Mouse (Mus musculus) G1E (cell line): ENCODE data around the gene Adk. TPM values are rescaled to one million over a fixed set of nuclear protein-coding genes. Genes with fewer than 3 reads are reported as not detected.

Experiments used
- ATAC-seq: 2 replicates; pipeline ENCODE4 v1.8.0; 2016; ENCODE audit warnings: mild to moderate bottlenecking; ENCODE audit not compliant: insufficient number of reproducible peaks, poor library complexity, low FRiP score, severe bottlenecking; ENCODE audit errors: extremely low read depth
- DNase-seq: peaks from one replicate; pipeline ENCODE4 v3.0.0; 2012; ENCODE audit warnings: low spot score
- H3K27me3 ChIP-seq: 2 replicates; pipeline ENCODE4 v1.6.1; 2012; ENCODE audit warnings: mild to moderate bottlenecking, low read length, inconsistent platforms; ENCODE audit not compliant: insufficient read depth
- H3K36me3 ChIP-seq: replicated peaks from 2 replicates; pipeline ENCODE3; 2012; ENCODE audit warnings: mild to moderate bottlenecking, inconsistent platforms
- H3K4me1 ChIP-seq: 2 replicates; pipeline ENCODE4 v1.6.1; 2012; ENCODE audit warnings: low read depth, low read length, inconsistent platforms, mixed read lengths; ENCODE audit not compliant: insufficient read depth
- H3K4me3 ChIP-seq: 2 replicates; pipeline ENCODE4 v1.5.1; 2012; ENCODE audit warnings: low read depth, mild to moderate bottlenecking, inconsistent platforms, low read length, moderate library complexity, mixed read lengths
- H3K9me3 ChIP-seq: replicated peaks from 2 replicates; pipeline ENCODE4 v1.6.1; 2012; ENCODE audit warnings: inconsistent platforms
- CTCF ChIP-seq: IDR thresholded peaks from 2 replicates; pipeline ENCODE4 v1.5.1; 2012; ENCODE audit warnings: low read depth, low read length, inconsistent platforms, mixed read lengths
- GATA1 ChIP-seq: IDR thresholded peaks from 2 replicates; pipeline ENCODE4 v1.6.1; 2012; ENCODE audit warnings: borderline replicate concordance, low read length, inconsistent platforms, mixed read lengths
- GATA2 ChIP-seq: IDR thresholded peaks from 2 replicates; pipeline ENCODE4 v1.6.1; 2012; ENCODE audit warnings: low read depth, low read length, inconsistent platforms, borderline replicate concordance
- POLR2AphosphoS5 ChIP-seq: IDR thresholded peaks from 2 replicates; pipeline ENCODE4 v1.6.1; 2012; ENCODE audit warnings: low read depth, low read length, inconsistent platforms; ENCODE audit not compliant: insufficient replicate concordance
- TAL1 ChIP-seq: conservative IDR thresholded peaks from 2 replicates; pipeline ENCODE4 v1.6.1; 2012; ENCODE audit warnings: low read depth, low read length, inconsistent platforms, mixed read lengths
- polyA plus RNA-seq: library from polyadenylated mRNA; stranded (reverse); fragments of >175 nt; gene quantifications from 2 replicates; pipeline ENCODE4 v1.2.3, GENCODE M21; 2012
- total RNA-seq, 2 experiments: library from RNA; stranded (forward) in 1 of 2; stranded (reverse) in 1 of 2; fragments of 200-1000 nt in 1 of 2; fragments of >200 nt in 1 of 2; fragmentation: Nextera tagmentation in 1 of 2; gene quantifications; 2 replicates each; pipeline ENCODE4 v1.2.3; 2014 to 2017

Gene Adk
- total and polyA plus RNA-seq, 3 experiments: 20.8 to 547 (median 489) TPM

- no peak for TF ChIP-seq POLR2AphosphoS5
- Histone ChIP-seq H3K36me3 (peaks cover 31% of the 10 kb centered on the region), H3K4me3 (no peak overlapping the region), H3K9me3 (no peaks in the 10 kb centered on the region), H3K4me1 (no peaks in the 10 kb centered on the region), H3K27me3 (no peaks in the 10 kb centered on the region)
- no peak for ATAC-seq
- DNase-seq: no peak
Observed at GRCm38 (mm10) chr14:21286274-21286673, 233.9 kb downstream of the Adk start.

GRCm38 (mm10) chr14:21287726-21288442 is 235.5 kb downstream of the Adk start:
- H3K4me1 ChIP-seq: no peaks in the 10 kb centered on the region
- no peak overlapping the region for H3K4me3 ChIP-seq
- TF ChIP-seq CTCF (no peak), TAL1 (no peak), GATA1 (no peak), GATA2 (no peak), POLR2AphosphoS5 (no peak)
- no peaks in the 10 kb centered on the region for H3K27me3 ChIP-seq
- no peaks in the 10 kb centered on the region for H3K9me3 ChIP-seq
- ATAC-seq: no peak
- H3K36me3 ChIP-seq: peaks cover 28% of the 10 kb centered on the region
- DNase-seq: no peak

- Histone ChIP-seq H3K36me3 (peaks cover 44% of the 10 kb centered on the region), H3K27me3 (no peaks in the 10 kb centered on the region), H3K4me3 (no peak overlapping the region), H3K9me3 (no peaks in the 10 kb centered on the region), H3K4me1 (peaks cover 8% of the 10 kb centered on the region)
- ATAC-seq: no peak
- TF ChIP-seq TAL1 (no peak), GATA1 (no peak)
- DNase-seq: no peak
Observed at GRCm38 (mm10) chr14:21299743-21300142, 247.4 kb downstream of the Adk start.

GRCm38 (mm10) chr14:21304815-21305214 is 252.4 kb downstream of the Adk start:
- H3K27me3 ChIP-seq: no peaks in the 10 kb centered on the region
- no peaks in the 10 kb centered on the region for H3K9me3 ChIP-seq
- H3K36me3 ChIP-seq: peaks cover 53% of the 10 kb centered on the region
- no peak for ATAC-seq
- no peak overlapping the region for H3K4me3 ChIP-seq
- DNase-seq: no peak
- no peak for TF ChIP-seq TAL1
- no peak for TF ChIP-seq GATA1
- no peak for TF ChIP-seq CTCF
- no peak for TF ChIP-seq GATA2
- no peak for TF ChIP-seq POLR2AphosphoS5
- H3K4me1 ChIP-seq: peaks cover 6% of the 10 kb centered on the region; the same call in 1 of the 2 replicates

- no peak for DNase-seq
Observed at GRCm38 (mm10) chr14:21308349-21308936, 256.1 kb downstream of the Adk start.

GRCm38 (mm10) chr14:21310530-21310929 is 258.2 kb downstream of the Adk start:
- no peak overlapping the region for H3K4me3 ChIP-seq
- peaks cover 7% of the 10 kb centered on the region; the same call in 1 of the 2 replicates for H3K4me1 ChIP-seq
- H3K36me3 ChIP-seq: peaks cover 43% of the 10 kb centered on the region
- H3K27me3 ChIP-seq: no peaks in the 10 kb centered on the region
- ATAC-seq (no peak), DNase-seq (no peak)
- H3K9me3 ChIP-seq: no peaks in the 10 kb centered on the region
- no peak for TF ChIP-seq GATA1
- TF ChIP-seq CTCF: no peak
- TF ChIP-seq GATA2: no peak
- no peak for TF ChIP-seq TAL1
- no peak for TF ChIP-seq POLR2AphosphoS5

More at GRCm38 (mm10) chr14:21308349-21308936, 256.1 kb downstream of the Adk start:
- Histone ChIP-seq H3K9me3 (no peaks in the 10 kb centered on the region), H3K27me3 (no peaks in the 10 kb centered on the region), H3K4me3 (no peak overlapping the region), H3K4me1 (peaks cover 7% of the 10 kb centered on the region; the same call in 1 of the 2 replicates), H3K36me3 (peaks cover 50% of the 10 kb centered on the region)
- TF ChIP-seq TAL1 (no peak), GATA1 (no peak), CTCF (no peak), GATA2 (no peak), POLR2AphosphoS5 (no peak)
- ATAC-seq: no peak
